Mouse (Mus musculus): ENCODE measurements around the gene Srf.

- TF ChIP-seq POLR2A (IDR thresholded peaks at IDR 0.05; ENCODE audit: extremely low read depth, insufficient read depth, low read length) (no peak), CTCF (IDR thresholded peaks at IDR 0.05; ENCODE audit: extremely low read depth, insufficient read depth, low read length) (no peak)
These were observed 590 bp upstream of the Srf start for GRCm38 (mm10) chr17:46556584-46556945.

Data from cortical plate, adult 2 months (tissue).